Mouse (Mus musculus): ENCODE data around the gene F12. TPM values are rescaled to one million over a fixed set of nuclear protein-coding genes. Genes with fewer than 3 reads are reported as not detected.
"Not testable (repeated sequence)": the region's sequence is repeated elsewhere in the genome, so short reads cannot be mapped to it uniquely, and the experiment has no call there.

Gene F12
- polyA plus RNA-seq, 1 experiment from 2014 or later: 0.41 TPM

GRCm38 (mm10) chr13:55444286-55444936, 17.8 kb upstream of the F12 start:
- Histone ChIP-seq H3K4me1 (replicated peaks; ENCODE audit: control insufficient read depth, insufficient read depth) (no peaks in the 10 kb centered on the region; the same call in 1 of the 2 replicates), H3K9ac (ENCODE audit: low read length) (peak overlapping the region; percentile 68), H3K4me2 (replicated peaks; ENCODE audit: low read depth) (peak overlapping the region; percentile 48), H3K27me3 (ENCODE audit: control insufficient read depth, insufficient read depth, low read length) (no peaks in the 10 kb centered on the region), H3K27ac (replicated peaks) (peak overlapping the region; percentile 97), H3K9me3 (ENCODE audit: control insufficient read depth, low read length) (no peaks in the 10 kb centered on the region), H3K36me3 (ENCODE audit: control insufficient read depth, insufficient read depth, low read length) (no peaks in the 10 kb centered on the region), H3K4me3 (ENCODE audit: low read depth, low read length) (peak overlapping the region; percentile 64)
- no peak for DNase-seq (ENCODE audit: low spot score)
- ATAC-seq (ENCODE audit: low FRiP score, low TSS enrichment): peak; percentile 72
- 2% methylated on average over 33 of the region's 33 CpGs for WGBS
- TF ChIP-seq EP300 (optimal IDR thresholded peaks at IDR 0.05) (no peak), CTCF (IDR thresholded peaks at IDR 0.05; ENCODE audit: low read depth) (no peak)

- Histone ChIP-seq H3K36me3 (ENCODE audit: control insufficient read depth, insufficient read depth, low read length) (no peaks in the 10 kb centered on the region), H3K4me1 (replicated peaks; ENCODE audit: control insufficient read depth, insufficient read depth) (no peaks in the 10 kb centered on the region; the same call in 1 of the 2 replicates), H3K27ac (replicated peaks) (peak overlapping the region; percentile 97), H3K9me3 (ENCODE audit: control insufficient read depth, low read length) (no peaks in the 10 kb centered on the region), H3K9ac (ENCODE audit: low read length) (peak overlapping the region; percentile 68), H3K4me3 (ENCODE audit: low read depth, low read length) (peak overlapping the region; percentile 64), H3K27me3 (ENCODE audit: control insufficient read depth, insufficient read depth, low read length) (no peaks in the 10 kb centered on the region), H3K4me2 (replicated peaks; ENCODE audit: low read depth) (peak overlapping the region; percentile 48)
- no peak for ATAC-seq (ENCODE audit: low FRiP score, low TSS enrichment)
- TF ChIP-seq EP300 (optimal IDR thresholded peaks at IDR 0.05) (no peak), CTCF (IDR thresholded peaks at IDR 0.05; ENCODE audit: low read depth) (no peak)
- no peak for DNase-seq (ENCODE audit: low spot score)
- WGBS: 30% methylated on average over 9 of the region's 9 CpGs
Observed at GRCm38 (mm10) chr13:55443799-55444285, 17.2 kb upstream of the F12 start.

GRCm38 (mm10) chr13:55437111-55437629, 10.6 kb upstream of the F12 start:
- WGBS: 73% methylated on average over 15 of the region's 15 CpGs
- not testable (repeated sequence) for ATAC-seq (ENCODE audit: low FRiP score, low TSS enrichment); H3K27me3 ChIP-seq (ENCODE audit: control insufficient read depth, insufficient read depth, low read length); H3K4me3 ChIP-seq (ENCODE audit: low read depth, low read length); H3K4me2 ChIP-seq (replicated peaks; ENCODE audit: low read depth); H3K36me3 ChIP-seq (ENCODE audit: control insufficient read depth, insufficient read depth, low read length); H3K4me1 ChIP-seq (replicated peaks; ENCODE audit: control insufficient read depth, insufficient read depth); H3K9ac ChIP-seq (ENCODE audit: low read length); H3K9me3 ChIP-seq (ENCODE audit: control insufficient read depth, low read length); DNase-seq (ENCODE audit: low spot score); H3K27ac ChIP-seq (replicated peaks)

- H3K4me2 ChIP-seq (replicated peaks; ENCODE audit: low read depth): no peak overlapping the region
- H3K36me3 ChIP-seq (ENCODE audit: control insufficient read depth, insufficient read depth, low read length): no peaks in the 10 kb centered on the region
- H3K27me3 ChIP-seq (ENCODE audit: control insufficient read depth, insufficient read depth, low read length): no peaks in the 10 kb centered on the region
- H3K9ac ChIP-seq (ENCODE audit: low read length): no peak overlapping the region
- TF ChIP-seq EP300 (optimal IDR thresholded peaks at IDR 0.05): no peak
- no peak for TF ChIP-seq CTCF (IDR thresholded peaks at IDR 0.05; ENCODE audit: low read depth)
- no peak for ATAC-seq (ENCODE audit: low FRiP score, low TSS enrichment)
- no peak overlapping the region for H3K4me3 ChIP-seq (ENCODE audit: low read depth, low read length)
- no peak for DNase-seq (ENCODE audit: low spot score)
- H3K27ac ChIP-seq (replicated peaks): no peak overlapping the region
- H3K4me1 ChIP-seq (replicated peaks; ENCODE audit: control insufficient read depth, insufficient read depth): no peaks in the 10 kb centered on the region
- 60% methylated on average over 10 of the region's 10 CpGs for WGBS
- no peaks in the 10 kb centered on the region for H3K9me3 ChIP-seq (ENCODE audit: control insufficient read depth, low read length)
Observed at GRCm38 (mm10) chr13:55431889-55432685, 5.5 kb upstream of the F12 start.

- Histone ChIP-seq H3K4me3 (ENCODE audit: low read depth, low read length) (no peak overlapping the region), H3K9ac (ENCODE audit: low read length) (no peak overlapping the region), H3K9me3 (ENCODE audit: control insufficient read depth, low read length) (no peaks in the 10 kb centered on the region), H3K27me3 (ENCODE audit: control insufficient read depth, insufficient read depth, low read length) (no peaks in the 10 kb centered on the region), H3K4me2 (replicated peaks; ENCODE audit: low read depth) (no peak overlapping the region), H3K36me3 (ENCODE audit: control insufficient read depth, insufficient read depth, low read length) (no peaks in the 10 kb centered on the region), H3K4me1 (replicated peaks; ENCODE audit: control insufficient read depth, insufficient read depth) (no peaks in the 10 kb centered on the region), H3K27ac (replicated peaks) (no peak overlapping the region)
- DNase-seq (ENCODE audit: low spot score): no peak
- TF ChIP-seq CTCF (IDR thresholded peaks at IDR 0.05; ENCODE audit: low read depth) (no peak), EP300 (optimal IDR thresholded peaks at IDR 0.05) (no peak)
- no peak for ATAC-seq (ENCODE audit: low FRiP score, low TSS enrichment)
- whole genome bisulfite sequencing: 67% methylated on average over 2 of the region's 2 CpGs
Observed at GRCm38 (mm10) chr13:55430566-55430965, 4.0 kb upstream of the F12 start.
